Mouse (Mus musculus) olfactory bulb, adult 2 months (tissue): Measurements from ENCODE around the gene Acyp2.

ENCODE experiments used
- CTCF ChIP-seq: fragments of 200-500 bp; IDR thresholded peaks from 2 replicates; pipeline ENCODE4 v1.5.1; 2012; ENCODE audit warnings: low read depth, mild to moderate bottlenecking, low read length, moderate library complexity; ENCODE audit not compliant: insufficient read depth
- POLR2A ChIP-seq: fragments of 200-500 bp; IDR thresholded peaks from 2 replicates; pipeline ENCODE4 v1.6.1; 2012; ENCODE audit warnings: mild to moderate bottlenecking, low read depth, low read length, moderate library complexity; ENCODE audit not compliant: insufficient read depth

GRCm38 (mm10) chr11:30689421-30689820 is 40.0 kb upstream of the Acyp2 start:
- no peak for TF ChIP-seq CTCF
- no peak for TF ChIP-seq POLR2A
